Mouse (Mus musculus): ENCODE data around the gene Il12b. TPM values are rescaled to one million over a fixed set of nuclear protein-coding genes. Genes with fewer than 3 reads are reported as not detected.

Gene Il12b
- not detected for total RNA-seq (2021)
- long read RNA-seq, result 0 reads

GRCm38 (mm10) chr11:44399763-44400162 is at the start of gene Il12b:
Gene Il12b, plus strand, starts transcription at chr11:44400063.
- DNase-seq (ENCODE audit: low spot score in 2 of 2), result no peak

DNA sequence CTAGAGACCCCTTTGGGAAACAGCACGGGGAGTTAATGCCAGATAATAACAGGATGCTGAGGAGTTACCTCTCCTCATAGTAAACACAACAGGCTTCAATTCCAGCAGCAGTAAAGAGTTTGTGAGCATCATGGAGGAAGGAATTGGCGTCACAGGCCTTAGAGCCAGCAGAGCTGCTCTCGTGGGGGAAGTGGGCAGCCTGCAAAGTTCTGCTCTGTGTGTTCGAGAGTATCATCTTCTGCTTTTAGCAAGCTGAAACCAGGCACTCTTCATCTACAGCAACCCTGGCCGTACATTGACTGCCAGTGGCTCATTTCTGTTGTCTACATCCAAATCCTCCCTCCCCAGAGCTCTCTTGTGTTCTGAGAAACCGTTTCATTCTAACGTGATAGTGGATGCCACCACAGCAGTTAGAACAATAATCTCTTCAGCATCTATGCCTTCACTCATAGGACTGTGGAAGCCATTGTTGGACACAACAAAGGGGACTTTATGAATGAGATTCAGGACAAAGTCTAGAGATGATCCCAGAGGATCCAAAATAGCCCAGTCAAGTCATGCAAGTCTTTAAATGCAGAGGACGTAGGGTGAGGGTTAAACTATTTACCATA is 44.9 kb upstream of the Il12b start:
- DNase-seq (ENCODE audit: low spot score in 2 of 2), result no peak

- DNase-seq (ENCODE audit: low spot score in 2 of 2), result no peak
These were observed 43.7 kb upstream of the Il12b start for GRCm38 (mm10) chr11:44356171-44356570.

DNA sequence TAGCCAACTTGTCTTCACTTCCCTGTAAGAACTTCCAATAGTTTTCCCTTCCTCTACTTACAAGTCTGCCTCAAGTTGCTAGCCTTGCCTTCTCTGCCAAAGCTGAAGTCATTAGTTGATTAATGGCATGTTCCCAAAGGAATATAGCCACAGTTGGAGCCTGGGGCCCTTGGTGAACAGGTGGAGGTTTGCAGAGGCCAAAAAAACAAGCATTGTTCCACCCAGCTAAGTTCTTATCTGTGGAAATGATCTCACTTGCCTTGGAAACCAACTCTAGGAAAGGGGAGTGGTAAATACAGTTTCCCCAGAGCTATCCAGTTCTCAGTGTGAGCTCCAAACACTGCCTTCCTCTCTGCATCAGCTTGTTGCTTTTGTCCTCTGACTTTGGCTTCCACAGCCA is 35.3 kb upstream of the Il12b start:
- no peak for DNase-seq (ENCODE audit: low spot score in 2 of 2)

- DNase-seq (ENCODE audit: low spot score in 2 of 2), result no peak
These were observed 32.2 kb upstream of the Il12b start for GRCm38 (mm10) chr11:44367711-44368110.

DNA sequence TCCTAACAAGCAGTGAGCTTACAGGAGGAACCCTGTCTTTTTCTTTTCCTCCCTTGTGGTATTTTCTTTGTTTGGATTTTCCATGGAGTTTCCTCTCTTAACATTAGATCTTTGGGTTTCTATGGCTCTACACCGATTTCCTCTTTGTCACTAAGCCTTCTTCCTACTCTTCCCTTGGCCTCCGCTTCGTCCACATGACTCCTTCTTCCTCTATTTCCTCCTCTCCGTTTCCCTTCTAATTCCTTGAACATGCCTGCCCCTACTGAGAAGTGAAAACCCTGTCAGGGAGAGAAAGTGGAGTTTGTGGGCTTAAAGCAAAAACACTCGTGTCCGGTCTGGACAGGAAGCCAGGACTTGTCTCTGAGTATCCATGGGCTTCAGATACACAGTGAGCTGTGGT is 27.0 kb upstream of the Il12b start:
- DNase-seq (ENCODE audit: low spot score in 2 of 2), result no peak

DNA sequence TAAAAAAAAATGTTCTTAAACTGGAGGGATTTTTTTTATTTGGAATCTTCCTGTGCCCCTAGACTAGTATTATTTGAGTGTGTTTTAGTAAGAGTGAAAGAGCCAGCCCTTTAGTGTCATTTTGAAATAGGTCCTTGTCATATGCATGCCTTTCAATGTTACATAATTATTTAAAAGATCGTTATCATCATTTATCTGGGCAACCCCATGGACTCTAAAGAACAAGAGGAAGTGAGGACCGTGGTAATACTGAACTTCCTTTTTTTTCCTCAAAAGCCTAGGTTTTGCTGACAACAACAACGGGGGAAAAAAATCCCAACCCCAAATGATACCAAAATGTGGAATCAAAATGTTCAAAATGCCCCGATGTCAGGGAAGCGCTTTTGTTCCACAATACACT is 22.0 kb upstream of the Il12b start:
- DNase-seq (ENCODE audit: low spot score in 2 of 2), result no peak

DNA sequence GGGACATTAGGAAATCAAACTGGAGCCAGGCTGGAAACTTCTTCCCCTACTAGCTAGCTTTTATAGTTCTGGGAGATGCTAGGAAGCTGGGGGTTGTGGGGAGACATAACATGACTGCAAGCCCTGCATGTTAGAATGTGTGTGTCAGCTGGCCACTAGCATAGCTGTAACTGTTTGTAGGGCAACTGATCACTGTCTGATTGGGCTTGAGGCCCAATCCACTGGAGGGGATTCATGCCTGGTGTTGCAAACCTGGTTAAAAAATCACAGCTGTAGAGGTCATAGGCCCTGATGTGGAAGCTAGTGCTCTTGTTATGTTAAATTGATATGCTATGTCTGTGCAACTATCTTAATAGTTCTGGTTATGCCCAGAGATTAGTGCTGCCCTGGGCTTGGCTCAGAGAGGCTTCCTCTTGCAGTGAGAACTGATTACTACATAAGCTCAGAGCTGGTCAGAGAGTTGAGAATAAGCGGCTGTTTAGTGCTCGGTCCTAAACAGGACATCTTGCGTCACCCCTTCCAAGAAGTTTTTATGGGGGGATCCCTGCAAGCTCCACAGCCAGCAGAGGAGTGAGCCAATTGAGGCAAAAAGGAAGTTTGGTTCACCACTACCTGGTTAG is 19.3 kb upstream of the Il12b start:
- DNase-seq (ENCODE audit: low spot score in 2 of 2), result no peak

DNA sequence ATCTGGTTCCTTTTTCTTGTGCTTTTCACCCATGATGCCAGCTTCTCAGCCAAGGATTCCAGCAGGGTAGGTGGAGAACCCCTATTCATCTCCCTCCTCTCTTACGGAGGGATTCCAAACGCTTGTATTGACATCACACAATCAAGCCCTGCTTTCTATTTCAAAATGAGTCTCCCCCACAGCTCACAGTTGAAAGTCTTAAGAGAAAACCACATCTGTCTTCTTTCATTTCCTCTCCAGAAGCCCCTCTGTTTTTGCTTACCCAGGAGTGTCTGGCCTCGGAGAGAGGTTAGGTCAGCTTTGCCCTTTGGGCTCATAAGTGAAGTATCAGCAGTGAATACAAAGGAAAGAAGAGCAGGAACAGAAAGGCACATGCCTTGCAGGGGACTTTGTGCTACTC is 17.7 kb upstream of the Il12b start:
- DNase-seq (ENCODE audit: low spot score in 2 of 2), result no peak

DNA sequence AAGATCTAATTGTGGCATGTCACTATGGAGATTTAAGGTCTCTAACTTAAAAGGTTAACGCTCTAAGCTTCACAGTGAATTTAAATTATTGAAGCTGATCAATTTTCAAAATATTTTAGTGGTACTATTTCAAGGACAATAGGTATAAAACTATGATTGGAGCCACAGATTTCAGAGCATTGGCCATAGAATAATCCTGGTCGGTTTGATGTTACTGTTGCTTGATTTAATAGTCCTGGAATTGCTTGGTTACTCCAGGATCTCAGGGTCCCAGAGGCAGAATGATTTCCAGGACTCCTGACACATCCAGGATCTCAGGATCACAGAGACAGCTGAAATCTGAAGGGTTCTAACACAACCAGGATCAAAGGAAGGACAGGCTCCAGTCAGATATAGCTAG is 12.8 kb upstream of the Il12b start:
- no peak for DNase-seq (ENCODE audit: low spot score in 2 of 2)

DNA sequence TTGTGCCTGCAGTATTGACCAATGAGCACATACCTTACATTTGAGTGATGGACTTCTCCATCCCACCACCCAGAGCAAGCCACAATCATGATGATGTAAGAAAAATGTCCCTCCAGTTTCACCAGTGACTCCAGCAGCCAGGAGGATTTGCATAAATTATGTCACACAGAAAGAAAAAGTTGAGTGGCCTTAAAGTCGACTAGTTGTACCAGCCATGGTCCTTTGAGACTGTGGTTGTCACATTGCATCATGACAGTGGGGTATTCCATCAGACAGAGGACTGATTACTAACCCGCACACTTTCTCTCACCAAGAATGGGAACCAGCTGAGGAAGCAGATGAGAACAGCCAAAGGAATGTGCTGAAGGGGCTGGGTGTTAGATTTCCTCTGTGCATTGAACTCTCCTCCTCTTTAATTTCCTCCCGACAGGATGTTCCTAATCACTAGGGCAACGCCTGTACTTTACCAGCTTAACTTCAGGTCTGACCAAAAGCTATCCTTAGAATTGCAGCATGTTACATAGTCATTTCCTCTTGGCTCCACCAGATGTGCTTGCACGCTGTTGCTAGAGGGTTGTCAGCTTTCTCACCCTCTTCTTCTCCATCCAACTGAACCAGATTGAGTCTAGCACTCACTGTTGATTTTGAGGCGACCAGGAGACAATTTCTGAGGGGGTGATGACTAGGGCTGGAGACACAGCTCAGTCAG is 9.7 kb upstream of the Il12b start:
- no peak for DNase-seq (ENCODE audit: low spot score in 2 of 2)

DNA sequence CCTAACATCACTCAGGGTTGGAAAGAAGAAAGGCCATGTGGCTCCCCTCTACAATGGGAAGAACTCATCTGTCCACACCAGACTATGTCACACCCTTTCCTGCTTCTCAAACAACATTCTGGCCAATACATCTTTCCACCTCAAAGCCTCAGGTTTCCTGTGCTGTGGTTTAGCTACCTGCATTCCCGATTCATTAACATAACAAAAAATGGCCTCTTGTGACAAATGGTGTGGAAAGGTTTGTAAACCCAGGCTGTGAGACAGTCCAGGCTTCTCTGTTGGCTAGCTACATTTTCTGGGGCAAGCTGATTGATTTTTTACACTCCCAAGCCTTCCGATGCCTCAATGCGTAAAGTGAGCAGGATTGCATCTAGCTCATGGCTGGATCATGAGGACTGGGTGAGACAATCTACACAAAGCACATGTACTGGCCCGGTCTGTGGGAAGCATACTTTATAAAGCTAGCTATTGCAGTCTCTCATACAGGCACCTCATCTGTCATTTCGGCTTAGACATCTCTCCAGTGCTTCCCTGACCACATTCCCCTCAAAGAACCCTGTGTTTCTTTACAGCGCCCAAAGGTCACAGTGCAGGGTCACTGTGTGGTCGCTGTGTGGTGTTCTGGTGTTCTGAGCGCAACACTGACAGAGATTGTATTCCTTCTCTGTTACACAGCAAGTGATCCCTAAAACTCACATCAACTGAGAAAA is 6.6 kb upstream of the Il12b start:
- no peak for DNase-seq (ENCODE audit: low spot score in 2 of 2)

DNA sequence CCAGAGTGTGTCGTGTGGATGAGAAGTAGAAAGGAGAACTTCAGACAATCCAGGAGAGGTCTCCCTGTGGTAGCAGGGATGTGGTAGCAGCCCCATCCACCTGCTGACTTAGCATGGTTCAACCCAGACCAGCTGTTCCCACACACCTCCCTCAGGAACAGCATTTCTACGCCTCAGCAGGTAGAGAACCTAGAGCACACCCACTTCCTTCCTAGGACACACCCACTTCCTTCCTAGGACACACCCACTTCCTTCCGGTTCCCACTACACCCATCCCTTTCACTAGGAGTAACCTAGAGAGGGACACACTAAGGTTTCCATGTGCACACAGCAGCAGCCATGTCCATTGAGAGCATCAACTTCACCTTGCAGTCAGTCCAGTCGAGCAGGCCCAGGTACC is 4.5 kb upstream of the Il12b start:
- no peak for DNase-seq (ENCODE audit: low spot score in 2 of 2)

- DNase-seq (ENCODE audit: low spot score in 2 of 2), result no peak
These were observed 2.3 kb upstream of the Il12b start for GRCm38 (mm10) chr11:44397551-44397950.

GRCm38 (mm10) chr11:44398356-44398755 is 1.5 kb upstream of the Il12b start:
- DNase-seq (ENCODE audit: low spot score in 2 of 2), result no peak

- peak; percentile 73 to 78 for DNase-seq (ENCODE audit: low spot score in 2 of 2)
These were observed 1.1 kb upstream of the Il12b start for GRCm38 (mm10) chr11:44398782-44399225.

DNA sequence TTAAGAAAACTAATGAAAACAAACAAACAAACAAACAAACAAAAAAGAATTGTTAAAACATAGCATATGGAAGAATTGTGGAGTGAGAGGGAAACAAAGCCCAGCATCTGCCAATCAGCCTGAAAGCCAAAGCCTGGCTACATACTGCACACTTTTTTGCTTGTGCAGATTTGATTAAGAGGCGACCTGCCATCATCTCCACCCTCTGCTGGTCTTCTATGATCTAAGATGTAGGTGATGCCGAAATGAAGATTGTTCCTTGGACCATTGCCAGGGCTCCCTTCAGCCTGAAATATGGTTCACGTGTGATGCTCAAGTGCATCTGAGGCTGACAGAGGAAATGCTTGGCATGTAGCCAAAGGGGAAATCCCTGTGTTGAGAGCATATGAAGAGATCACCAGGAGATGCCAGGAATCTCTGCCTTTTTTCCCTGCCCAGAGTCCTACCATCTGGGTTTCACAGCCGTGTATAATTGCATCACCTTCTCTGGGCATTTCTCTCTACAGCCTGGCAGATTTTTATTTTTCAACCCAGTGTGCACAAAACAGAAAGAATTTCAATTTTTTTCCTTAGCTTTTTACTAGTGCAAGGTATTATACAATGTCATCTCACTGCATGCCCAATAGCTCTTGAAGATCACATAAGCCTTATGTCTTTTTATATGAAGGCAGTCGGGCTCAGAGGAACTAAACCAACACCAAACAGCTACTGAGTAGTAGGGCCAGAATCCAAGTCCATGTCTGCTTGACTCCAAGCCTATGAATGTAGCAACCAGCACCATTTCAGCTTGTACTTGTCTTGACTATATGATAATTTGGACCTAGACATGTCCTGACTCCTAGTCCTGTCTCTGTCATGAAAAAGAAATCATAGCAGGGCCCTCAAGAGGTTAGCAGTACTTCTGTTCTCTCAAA is 2.0 kb downstream of the Il12b start:
- peak; percentile 32 to 45 for DNase-seq (ENCODE audit: low spot score in 2 of 2)

DNA sequence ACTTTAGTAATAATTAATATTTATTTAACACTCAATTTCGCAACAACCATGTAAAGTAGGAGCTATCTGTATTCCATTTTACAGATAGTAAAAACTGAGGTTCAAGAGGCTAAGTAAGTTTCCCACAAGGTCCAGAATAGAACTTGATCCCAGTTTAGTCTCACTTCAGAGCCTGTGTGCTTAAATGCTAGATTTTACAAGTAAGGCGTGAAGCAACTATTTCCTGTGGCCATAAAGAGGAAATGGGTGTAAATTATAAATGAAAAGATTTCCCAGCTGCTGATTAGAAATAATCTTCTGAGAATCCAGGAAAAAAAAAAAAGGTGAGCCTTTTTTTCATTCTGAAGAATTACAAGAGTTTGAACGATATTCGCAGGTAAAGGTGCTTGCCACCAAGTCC is 5.2 kb downstream of the Il12b start:
- no peak for DNase-seq (ENCODE audit: low spot score in 2 of 2)

DNA sequence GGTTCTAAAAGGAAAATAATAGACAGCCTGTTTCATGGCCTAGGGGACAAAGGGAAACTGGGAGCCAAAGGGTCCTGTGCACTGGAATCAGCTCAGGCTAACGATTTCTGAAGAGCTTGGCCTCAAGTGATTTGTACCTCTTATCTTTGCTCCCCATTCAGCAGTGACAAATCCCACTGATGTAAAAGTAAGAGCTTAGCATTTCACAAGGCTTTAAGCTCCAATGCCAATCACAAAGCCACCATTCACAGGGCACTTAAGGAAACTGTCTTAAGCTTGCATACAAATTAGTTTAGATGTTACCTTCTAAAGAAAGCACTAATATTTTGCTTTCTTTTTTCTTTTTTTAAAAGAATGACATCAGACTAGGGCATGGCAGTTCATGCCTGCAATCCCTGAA is 6.1 kb downstream of the Il12b start:
- no peak for DNase-seq (ENCODE audit: low spot score in 2 of 2)

DNA sequence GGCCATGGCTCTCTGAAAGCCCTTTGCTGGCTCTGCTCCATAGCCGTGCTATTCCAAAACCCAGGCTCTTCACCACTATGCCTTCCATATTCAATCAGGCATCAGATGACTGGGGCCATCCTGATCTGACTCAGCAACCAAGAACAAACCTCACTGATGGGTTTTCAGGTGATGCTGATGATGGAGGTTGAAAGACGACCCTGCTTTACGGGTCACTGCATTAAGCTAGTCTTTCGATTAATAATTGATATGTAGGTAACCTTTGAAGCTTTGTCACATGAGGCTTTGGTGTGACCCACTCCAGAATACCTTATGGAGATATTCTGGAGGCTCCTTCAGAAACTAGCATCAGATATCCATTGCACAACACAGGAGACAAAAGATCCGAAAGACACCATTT is 6.6 kb downstream of the Il12b start:
- no peak for DNase-seq (ENCODE audit: low spot score in 2 of 2)

DNA sequence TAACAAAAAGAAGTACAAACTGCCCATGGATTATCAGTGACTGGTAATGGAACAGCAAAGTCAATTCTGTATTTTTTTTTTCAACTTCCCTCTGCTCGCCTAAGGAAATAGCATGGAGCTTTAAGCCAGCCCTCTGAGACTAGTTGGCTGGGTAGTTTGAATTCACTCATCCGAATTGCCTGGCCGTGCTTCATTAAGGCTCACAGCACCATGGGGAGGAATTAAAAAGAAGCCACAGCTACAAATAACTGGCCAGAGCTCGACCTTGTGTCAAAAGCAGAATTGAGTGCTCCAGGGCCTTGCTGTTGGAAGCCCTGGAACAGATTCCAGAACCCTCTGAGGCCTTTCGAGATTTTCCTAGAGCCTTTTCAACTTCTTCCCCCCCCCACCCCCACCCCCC is 8.8 kb downstream of the Il12b start:
- no peak for DNase-seq (ENCODE audit: low spot score in 2 of 2)

Measured in layer of hippocampus, postnatal 10 days (tissue).